Mouse (Mus musculus): ENCODE data around the gene Pou2af1. TPM values are rescaled to one million over a fixed set of nuclear protein-coding genes. Genes with fewer than 3 reads are reported as not detected.

The Pou2af1 gene
- polyA plus RNA-seq, 1 experiment: not detected

DNA sequence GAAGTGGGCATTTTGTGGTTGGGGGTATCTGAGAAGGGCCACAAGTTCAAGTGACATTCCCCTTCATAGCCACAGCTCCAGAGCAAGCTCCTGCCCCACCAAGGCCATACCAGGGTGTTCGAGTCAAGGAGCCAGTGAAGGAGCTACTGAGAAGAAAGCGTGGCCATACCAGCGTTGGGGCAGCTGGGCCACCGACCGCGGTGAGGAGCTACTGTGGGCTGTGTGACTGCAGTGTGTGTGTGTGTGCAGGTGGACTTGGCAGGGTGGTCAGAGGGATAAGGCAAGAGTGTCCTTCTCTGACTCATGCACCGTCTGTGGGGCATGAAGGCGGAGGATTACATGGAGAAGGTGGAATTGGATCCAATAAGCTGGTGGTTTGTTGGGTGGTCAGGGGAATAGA lies 18.7 kb downstream of the Pou2af1 start:
- H3K27ac ChIP-seq (ENCODE audit: insufficient read depth, low read length): no peak overlapping the region
- TF ChIP-seq EP300 (IDR thresholded peaks at IDR 0.05; ENCODE audit: insufficient read depth, low read depth, low read length) (no peak), POLR2A (IDR thresholded peaks at IDR 0.05; ENCODE audit: insufficient read depth, low read length) (no peak), CTCF (IDR thresholded peaks at IDR 0.05; ENCODE audit: low read depth, low read length) (no peak)
- H3K9ac ChIP-seq (ENCODE audit: low read depth, poor library complexity, severe bottlenecking): no peak overlapping the region
- no peaks in the 10 kb centered on the region for H3K27me3 ChIP-seq (ENCODE audit: control insufficient read depth, insufficient read depth, low read length, poor library complexity, severe bottlenecking)
- H3K4me3 ChIP-seq (ENCODE audit: low read depth, low read length): no peak overlapping the region
- H3K36me3 ChIP-seq (ENCODE audit: control insufficient read depth, insufficient read depth, low read length, poor library complexity, severe bottlenecking): no peaks in the 10 kb centered on the region
- H3K9me3 ChIP-seq (replicated peaks; ENCODE audit: control insufficient read depth, insufficient read depth, low read length, poor library complexity, severe bottlenecking): no peaks in the 10 kb centered on the region
- no peaks in the 10 kb centered on the region for H3K4me1 ChIP-seq (ENCODE audit: control insufficient read depth, insufficient read depth, low read length)

DNA sequence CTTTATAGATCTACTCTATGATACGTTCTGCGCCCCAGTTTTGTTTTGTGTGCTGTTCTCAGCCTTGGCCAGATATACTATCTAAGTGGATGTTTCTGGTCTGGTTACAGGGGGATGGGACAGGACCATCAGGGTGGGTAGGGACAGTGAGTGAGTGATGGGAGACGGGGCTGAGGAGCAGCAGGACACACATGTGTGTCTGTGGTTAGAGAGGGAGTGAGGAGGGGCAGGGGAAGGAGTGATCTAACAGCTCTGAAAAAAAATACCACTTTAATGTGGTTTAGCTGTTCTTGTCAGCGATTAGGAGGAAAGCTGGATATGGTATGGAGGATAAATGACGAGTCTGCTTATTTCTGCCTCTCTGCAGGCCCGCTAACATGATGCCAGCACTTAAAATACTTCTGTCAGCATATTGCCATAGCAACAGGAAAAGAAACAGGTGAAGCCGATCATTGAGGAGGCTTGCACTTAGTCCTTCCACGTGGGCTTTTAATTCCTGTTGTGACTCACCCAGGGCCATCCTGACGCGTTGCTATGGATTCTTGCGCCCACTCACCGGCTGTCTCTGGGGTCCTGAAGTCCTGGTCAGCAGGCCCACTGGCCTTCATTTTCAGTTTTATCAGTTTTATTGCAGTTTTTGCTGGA lies 25.4 kb downstream of the Pou2af1 start:
- TF ChIP-seq POLR2A (IDR thresholded peaks at IDR 0.05; ENCODE audit: insufficient read depth, low read length): no peak
- no peak for TF ChIP-seq EP300 (IDR thresholded peaks at IDR 0.05; ENCODE audit: insufficient read depth, low read depth, low read length)
- TF ChIP-seq CTCF (IDR thresholded peaks at IDR 0.05; ENCODE audit: low read depth, low read length): no peak
- no peak overlapping the region for H3K27ac ChIP-seq (ENCODE audit: insufficient read depth, low read length)
- no peaks in the 10 kb centered on the region for H3K4me1 ChIP-seq (ENCODE audit: control insufficient read depth, insufficient read depth, low read length)
- H3K9me3 ChIP-seq (replicated peaks; ENCODE audit: control insufficient read depth, insufficient read depth, low read length, poor library complexity, severe bottlenecking): no peaks in the 10 kb centered on the region
- no peak overlapping the region for H3K9ac ChIP-seq (ENCODE audit: low read depth, poor library complexity, severe bottlenecking)
- no peaks in the 10 kb centered on the region for H3K36me3 ChIP-seq (ENCODE audit: control insufficient read depth, insufficient read depth, low read length, poor library complexity, severe bottlenecking)
- H3K27me3 ChIP-seq (ENCODE audit: control insufficient read depth, insufficient read depth, low read length, poor library complexity, severe bottlenecking): no peaks in the 10 kb centered on the region
- H3K4me3 ChIP-seq (ENCODE audit: low read depth, low read length): no peak overlapping the region

DNA sequence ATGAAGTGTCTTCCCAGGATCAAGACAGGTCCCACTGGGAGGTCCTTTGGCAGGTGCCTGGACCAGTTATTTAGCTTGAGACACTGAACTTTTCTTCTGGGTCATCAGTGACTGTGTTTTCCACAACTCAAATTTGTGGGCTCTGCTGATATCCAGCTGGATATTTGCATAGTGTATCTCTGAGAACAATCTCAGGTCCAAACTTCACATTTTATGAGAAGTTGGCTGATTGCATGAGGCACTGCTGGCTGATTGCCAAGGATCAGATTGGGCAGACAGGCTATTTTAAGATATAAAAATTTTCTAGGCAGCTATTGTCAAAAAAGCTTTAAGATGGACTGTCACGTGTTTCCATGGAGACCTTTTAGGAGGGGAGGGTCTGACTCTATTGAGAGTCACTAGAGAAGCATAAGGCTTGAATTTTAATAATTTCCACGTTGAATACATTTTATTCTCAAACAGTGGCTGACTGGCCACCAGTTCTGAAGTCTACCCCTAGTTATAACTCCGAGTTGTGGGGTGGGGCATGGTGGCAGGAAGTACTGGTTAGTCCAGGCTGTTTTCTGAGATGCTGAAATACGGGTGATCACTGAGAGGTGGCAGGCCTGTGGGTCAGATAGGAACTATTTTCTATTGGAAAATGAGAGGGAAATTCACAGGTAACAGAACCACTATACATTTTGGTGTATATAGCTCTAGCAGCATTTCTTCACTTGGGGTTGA lies 43.4 kb downstream of the Pou2af1 start:
- Histone ChIP-seq H3K9me3 (replicated peaks; ENCODE audit: control insufficient read depth, insufficient read depth, low read length, poor library complexity, severe bottlenecking) (no peaks in the 10 kb centered on the region), H3K27me3 (ENCODE audit: control insufficient read depth, insufficient read depth, low read length, poor library complexity, severe bottlenecking) (no peaks in the 10 kb centered on the region; the same call in 1 of the 2 replicates), H3K4me3 (ENCODE audit: low read depth, low read length) (no peak overlapping the region), H3K36me3 (ENCODE audit: control insufficient read depth, insufficient read depth, low read length, poor library complexity, severe bottlenecking) (no peaks in the 10 kb centered on the region), H3K4me1 (ENCODE audit: control insufficient read depth, insufficient read depth, low read length) (peaks cover 4% of the 10 kb centered on the region), H3K27ac (ENCODE audit: insufficient read depth, low read length) (no peak overlapping the region), H3K9ac (ENCODE audit: low read depth, poor library complexity, severe bottlenecking) (no peak overlapping the region)
- TF ChIP-seq EP300 (IDR thresholded peaks at IDR 0.05; ENCODE audit: insufficient read depth, low read depth, low read length): no peak
- no peak for TF ChIP-seq POLR2A (IDR thresholded peaks at IDR 0.05; ENCODE audit: insufficient read depth, low read length)
- no peak for TF ChIP-seq CTCF (IDR thresholded peaks at IDR 0.05; ENCODE audit: low read depth, low read length)

GRCm38 (mm10) chr9:51258426-51258825 lies 44.9 kb downstream of the Pou2af1 start:
- no peak overlapping the region for H3K27ac ChIP-seq (ENCODE audit: insufficient read depth, low read length)
- H3K36me3 ChIP-seq (ENCODE audit: control insufficient read depth, insufficient read depth, low read length, poor library complexity, severe bottlenecking): no peaks in the 10 kb centered on the region
- H3K9ac ChIP-seq (ENCODE audit: low read depth, poor library complexity, severe bottlenecking): no peak overlapping the region
- peaks cover 3% of the 10 kb centered on the region for H3K4me1 ChIP-seq (ENCODE audit: control insufficient read depth, insufficient read depth, low read length)
- no peaks in the 10 kb centered on the region; the same call in 1 of the 2 replicates for H3K27me3 ChIP-seq (ENCODE audit: control insufficient read depth, insufficient read depth, low read length, poor library complexity, severe bottlenecking)
- TF ChIP-seq EP300 (IDR thresholded peaks at IDR 0.05; ENCODE audit: insufficient read depth, low read depth, low read length) (no peak), CTCF (IDR thresholded peaks at IDR 0.05; ENCODE audit: low read depth, low read length) (no peak), POLR2A (IDR thresholded peaks at IDR 0.05; ENCODE audit: insufficient read depth, low read length) (no peak)
- no peaks in the 10 kb centered on the region for H3K9me3 ChIP-seq (replicated peaks; ENCODE audit: control insufficient read depth, insufficient read depth, low read length, poor library complexity, severe bottlenecking)
- no peak overlapping the region for H3K4me3 ChIP-seq (ENCODE audit: low read depth, low read length)

GRCm38 (mm10) chr9:51268852-51269251 lies 55.3 kb downstream of the Pou2af1 start:
- H3K4me1 ChIP-seq (ENCODE audit: control insufficient read depth, insufficient read depth, low read length): no peaks in the 10 kb centered on the region
- no peak for TF ChIP-seq CTCF (IDR thresholded peaks at IDR 0.05; ENCODE audit: low read depth, low read length)
- no peak for TF ChIP-seq EP300 (IDR thresholded peaks at IDR 0.05; ENCODE audit: insufficient read depth, low read depth, low read length)
- TF ChIP-seq POLR2A (IDR thresholded peaks at IDR 0.05; ENCODE audit: insufficient read depth, low read length): no peak
- H3K36me3 ChIP-seq (ENCODE audit: control insufficient read depth, insufficient read depth, low read length, poor library complexity, severe bottlenecking): no peaks in the 10 kb centered on the region
- H3K4me3 ChIP-seq (ENCODE audit: low read depth, low read length): no peak overlapping the region
- H3K27me3 ChIP-seq (ENCODE audit: control insufficient read depth, insufficient read depth, low read length, poor library complexity, severe bottlenecking): no peaks in the 10 kb centered on the region
- no peak overlapping the region for H3K27ac ChIP-seq (ENCODE audit: insufficient read depth, low read length)
- H3K9ac ChIP-seq (ENCODE audit: low read depth, poor library complexity, severe bottlenecking): no peak overlapping the region
- H3K9me3 ChIP-seq (replicated peaks; ENCODE audit: control insufficient read depth, insufficient read depth, low read length, poor library complexity, severe bottlenecking): no peaks in the 10 kb centered on the region

DNA sequence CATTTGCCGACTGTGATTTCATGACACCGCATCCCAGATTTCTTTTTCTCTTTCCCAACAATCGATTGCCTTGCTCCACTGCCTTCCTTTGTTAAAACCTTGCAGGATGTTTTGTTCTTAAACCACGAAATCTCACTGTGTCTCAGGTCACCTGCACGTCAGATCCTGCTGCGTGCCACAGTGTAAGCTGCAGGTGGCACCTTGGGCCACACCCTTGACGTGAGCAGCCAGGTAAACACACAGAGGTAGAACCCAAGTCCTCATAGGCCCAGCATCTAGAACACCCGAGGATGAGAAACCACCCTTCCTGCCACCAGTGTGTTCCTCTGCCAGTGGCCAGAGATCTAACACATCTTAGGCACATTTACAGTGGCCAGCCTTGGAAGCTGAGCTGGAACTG lies 57.6 kb downstream of the Pou2af1 start:
- Histone ChIP-seq H3K27me3 (ENCODE audit: control insufficient read depth, insufficient read depth, low read length, poor library complexity, severe bottlenecking) (no peaks in the 10 kb centered on the region), H3K4me1 (ENCODE audit: control insufficient read depth, insufficient read depth, low read length) (no peaks in the 10 kb centered on the region), H3K36me3 (ENCODE audit: control insufficient read depth, insufficient read depth, low read length, poor library complexity, severe bottlenecking) (no peaks in the 10 kb centered on the region), H3K4me3 (ENCODE audit: low read depth, low read length) (no peak overlapping the region), H3K9me3 (replicated peaks; ENCODE audit: control insufficient read depth, insufficient read depth, low read length, poor library complexity, severe bottlenecking) (no peaks in the 10 kb centered on the region), H3K27ac (ENCODE audit: insufficient read depth, low read length) (no peak overlapping the region), H3K9ac (ENCODE audit: low read depth, poor library complexity, severe bottlenecking) (no peak overlapping the region)
- TF ChIP-seq EP300 (IDR thresholded peaks at IDR 0.05; ENCODE audit: insufficient read depth, low read depth, low read length): no peak
- TF ChIP-seq CTCF (IDR thresholded peaks at IDR 0.05; ENCODE audit: low read depth, low read length): no peak
- TF ChIP-seq POLR2A (IDR thresholded peaks at IDR 0.05; ENCODE audit: insufficient read depth, low read length): no peak

Measured in ES-Bruce4 (cell line).